Mouse (Mus musculus): Measurements from ENCODE around the gene Camta1. TPM values are rescaled to one million over a fixed set of nuclear protein-coding genes. Genes with fewer than 3 reads are reported as not detected.

Gene Camta1
- polyA plus RNA-seq, 1 experiment from 2014 or later, result 83.5 TPM

DNA sequence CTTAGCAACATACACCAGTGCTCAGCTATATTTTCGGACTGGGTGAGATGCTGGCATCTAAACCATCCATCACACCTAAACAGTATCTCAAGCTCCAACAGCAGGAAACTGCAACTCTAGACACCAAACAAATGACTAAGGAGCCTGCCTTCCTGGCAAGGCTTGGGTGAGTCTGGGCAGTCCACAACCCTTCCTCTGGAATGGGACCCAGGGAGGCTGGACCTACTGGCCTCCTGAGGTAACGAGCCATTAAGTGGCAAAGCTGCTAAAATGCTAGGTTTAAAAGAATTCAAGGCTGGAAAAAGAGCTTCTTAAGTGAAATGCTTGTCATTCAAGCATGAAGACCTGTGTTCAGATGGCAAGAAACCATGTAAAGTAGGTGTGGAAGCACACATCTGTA, 63.0 kb downstream of the Camta1 start:
- Histone ChIP-seq H3K27me3 (ENCODE audit: insufficient read depth, low read length) (no peaks in the 10 kb centered on the region), H3K9ac (replicated peaks; ENCODE audit: low read length) (no peak overlapping the region), H3K4me2 (replicated peaks; ENCODE audit: low read depth, low read length) (no peak overlapping the region), H3K9me3 (ENCODE audit: low read length) (no peaks in the 10 kb centered on the region), H3K36me3 (ENCODE audit: insufficient read depth, low read length) (no peaks in the 10 kb centered on the region), H3K4me3 (ENCODE audit: low read length) (no peak overlapping the region), H3K27ac (ENCODE audit: low read length) (no peak overlapping the region), H3K4me1 (ENCODE audit: insufficient read depth, low read length) (peaks cover 13% of the 10 kb centered on the region)
- 41% methylated on average over 2 of the region's 2 CpGs for WGBS
- ATAC-seq (ENCODE audit: low FRiP score, low TSS enrichment), result no peak

DNA sequence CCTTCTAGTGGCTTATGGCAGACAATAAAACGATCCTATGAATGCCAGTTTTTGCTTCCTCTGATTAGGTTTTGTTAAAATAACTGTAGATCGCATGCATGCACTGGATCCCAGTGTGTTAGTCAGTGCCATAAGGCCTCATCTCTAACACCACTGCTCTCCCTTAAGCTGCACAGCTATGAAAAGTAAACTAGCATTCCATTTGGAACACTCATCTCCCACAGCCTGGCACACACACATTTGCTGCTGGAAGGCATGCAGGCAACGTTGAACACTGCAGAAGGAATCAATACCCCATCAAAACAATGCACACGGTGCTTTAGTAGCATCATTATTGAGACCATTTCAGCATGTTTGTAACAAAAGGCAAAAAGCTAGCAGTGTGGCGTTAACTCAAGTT, 68.0 kb downstream of the Camta1 start:
- H3K27me3 ChIP-seq (ENCODE audit: insufficient read depth, low read length), result no peaks in the 10 kb centered on the region
- peaks cover 3% of the 10 kb centered on the region for H3K4me1 ChIP-seq (ENCODE audit: insufficient read depth, low read length)
- H3K27ac ChIP-seq (ENCODE audit: low read length), result no peak overlapping the region
- peaks cover 9% of the 10 kb centered on the region; the same call in 1 of the 2 replicates for H3K36me3 ChIP-seq (ENCODE audit: insufficient read depth, low read length)
- no peak overlapping the region for H3K9ac ChIP-seq (replicated peaks; ENCODE audit: low read length)
- no peak overlapping the region for H3K4me3 ChIP-seq (ENCODE audit: low read length)
- WGBS, result 86% methylated on average over 5 of the region's 5 CpGs
- no peak overlapping the region for H3K4me2 ChIP-seq (replicated peaks; ENCODE audit: low read depth, low read length)
- no peaks in the 10 kb centered on the region for H3K9me3 ChIP-seq (ENCODE audit: low read length)
- ATAC-seq (ENCODE audit: low FRiP score, low TSS enrichment), result no peak

DNA sequence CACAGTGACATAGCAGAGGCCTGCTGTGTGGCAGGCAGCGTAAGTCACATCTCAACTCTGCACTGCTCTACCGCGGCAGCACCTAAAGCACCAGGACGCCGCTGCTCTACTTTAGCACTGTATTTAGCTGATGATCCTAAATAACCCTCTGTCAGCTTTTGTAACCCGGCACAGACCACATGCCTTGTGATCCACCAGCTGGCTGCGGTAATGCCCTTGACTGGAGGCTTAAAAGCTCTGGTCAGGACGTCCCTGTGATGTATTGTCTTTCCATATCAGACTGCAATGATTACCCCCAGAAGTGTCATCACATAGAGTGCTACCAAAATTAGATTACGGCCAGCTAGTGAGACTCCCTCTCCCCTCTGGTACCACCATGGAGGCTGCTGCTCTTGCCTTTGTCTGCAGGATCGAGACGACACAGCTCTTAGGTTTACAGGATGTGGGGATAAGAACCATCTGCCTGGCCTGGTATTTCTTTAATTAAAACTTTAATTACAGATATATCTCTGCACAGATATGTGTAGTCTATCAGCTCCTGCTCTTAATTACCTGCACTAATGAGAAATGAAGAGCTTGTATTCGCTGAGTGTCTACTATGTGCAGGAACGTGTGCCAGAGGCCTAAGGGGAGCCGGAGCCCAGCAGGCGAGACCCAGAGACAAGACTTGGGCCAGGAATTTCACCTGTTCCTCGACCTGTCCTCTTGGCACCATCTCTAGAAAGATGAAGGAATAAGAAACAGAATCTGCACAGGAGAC, 74.5 kb downstream of the Camta1 start:
- Histone ChIP-seq H3K9me3 (ENCODE audit: low read length) (no peaks in the 10 kb centered on the region), H3K9ac (replicated peaks; ENCODE audit: low read length) (no peak overlapping the region), H3K27ac (ENCODE audit: low read length) (no peak overlapping the region), H3K4me2 (replicated peaks; ENCODE audit: low read depth, low read length) (no peak overlapping the region), H3K4me1 (ENCODE audit: insufficient read depth, low read length) (no peaks in the 10 kb centered on the region), H3K4me3 (ENCODE audit: low read length) (no peak overlapping the region), H3K36me3 (ENCODE audit: insufficient read depth, low read length) (peaks cover 12% of the 10 kb centered on the region; the same call in 1 of the 2 replicates), H3K27me3 (ENCODE audit: insufficient read depth, low read length) (no peaks in the 10 kb centered on the region)
- no peak for ATAC-seq (ENCODE audit: low FRiP score, low TSS enrichment)
- WGBS, result 84% methylated on average over 16 of the region's 16 CpGs

DNA sequence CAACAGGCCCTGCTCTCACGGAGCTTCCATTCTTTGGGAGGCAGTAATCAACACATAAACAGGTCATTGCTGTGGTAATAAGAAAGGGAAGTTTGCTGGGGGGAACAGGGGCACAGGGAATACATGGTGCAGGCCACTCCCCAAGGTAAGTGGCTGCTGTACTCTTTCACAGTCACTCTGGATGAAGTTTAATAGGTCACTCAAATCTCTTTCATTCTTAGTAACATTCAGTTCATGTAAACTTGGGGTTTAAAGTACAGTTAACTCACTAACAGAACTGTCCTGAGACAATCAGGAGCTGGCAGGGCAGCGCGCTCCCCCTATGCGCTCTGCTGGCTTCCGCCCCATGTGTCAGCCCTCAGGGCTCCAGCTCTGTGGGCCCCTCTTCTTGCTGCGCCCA, 81.2 kb downstream of the Camta1 start:
- no peak for ATAC-seq (ENCODE audit: low FRiP score, low TSS enrichment)
- H3K36me3 ChIP-seq (ENCODE audit: insufficient read depth, low read length), result no peaks in the 10 kb centered on the region

DNA sequence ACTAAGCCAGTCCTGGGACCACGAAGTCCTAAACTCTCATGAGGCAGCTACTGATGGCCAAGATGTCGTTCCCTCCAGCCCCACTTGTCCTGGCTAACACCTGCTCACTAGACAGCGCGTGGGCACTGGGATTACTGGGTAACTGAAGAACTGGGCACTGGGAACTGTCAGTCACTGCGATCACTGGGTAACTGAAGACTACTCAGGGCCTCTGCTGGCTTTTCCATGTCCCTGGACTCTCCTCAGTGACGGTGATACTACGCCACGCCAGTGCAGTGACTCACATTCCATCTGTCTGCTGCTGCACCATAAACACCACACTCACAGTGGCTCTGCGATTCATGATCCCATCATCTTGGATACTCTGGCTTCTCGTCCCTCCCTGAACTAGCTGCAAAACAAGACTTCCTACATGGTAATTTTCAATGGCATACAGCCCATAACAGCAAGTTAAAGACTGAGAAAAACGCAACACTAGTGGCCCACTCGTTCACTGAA, 81.7 kb downstream of the Camta1 start:
- H3K27me3 ChIP-seq (ENCODE audit: insufficient read depth, low read length), result no peaks in the 10 kb centered on the region
- no peak overlapping the region for H3K4me3 ChIP-seq (ENCODE audit: low read length)
- no peaks in the 10 kb centered on the region for H3K9me3 ChIP-seq (ENCODE audit: low read length)
- H3K4me1 ChIP-seq (ENCODE audit: insufficient read depth, low read length), result no peaks in the 10 kb centered on the region
- no peak for ATAC-seq (ENCODE audit: low FRiP score, low TSS enrichment)
- WGBS, result 76% methylated on average over 12 of the region's 12 CpGs
- H3K4me2 ChIP-seq (replicated peaks; ENCODE audit: low read depth, low read length), result no peak overlapping the region
- H3K36me3 ChIP-seq (ENCODE audit: insufficient read depth, low read length), result no peaks in the 10 kb centered on the region
- no peak overlapping the region for H3K9ac ChIP-seq (replicated peaks; ENCODE audit: low read length)
- no peak overlapping the region for H3K27ac ChIP-seq (ENCODE audit: low read length)

More for the DNA sequence above, 81.2 kb downstream of the Camta1 start:
- Histone ChIP-seq H3K4me3 (ENCODE audit: low read length) (no peak overlapping the region), H3K4me2 (replicated peaks; ENCODE audit: low read depth, low read length) (no peak overlapping the region), H3K27me3 (ENCODE audit: insufficient read depth, low read length) (no peaks in the 10 kb centered on the region), H3K4me1 (ENCODE audit: insufficient read depth, low read length) (no peaks in the 10 kb centered on the region), H3K9me3 (ENCODE audit: low read length) (no peaks in the 10 kb centered on the region), H3K27ac (ENCODE audit: low read length) (no peak overlapping the region), H3K9ac (replicated peaks; ENCODE audit: low read length) (no peak overlapping the region)
- WGBS, result 79% methylated on average over 6 of the region's 6 CpGs

DNA sequence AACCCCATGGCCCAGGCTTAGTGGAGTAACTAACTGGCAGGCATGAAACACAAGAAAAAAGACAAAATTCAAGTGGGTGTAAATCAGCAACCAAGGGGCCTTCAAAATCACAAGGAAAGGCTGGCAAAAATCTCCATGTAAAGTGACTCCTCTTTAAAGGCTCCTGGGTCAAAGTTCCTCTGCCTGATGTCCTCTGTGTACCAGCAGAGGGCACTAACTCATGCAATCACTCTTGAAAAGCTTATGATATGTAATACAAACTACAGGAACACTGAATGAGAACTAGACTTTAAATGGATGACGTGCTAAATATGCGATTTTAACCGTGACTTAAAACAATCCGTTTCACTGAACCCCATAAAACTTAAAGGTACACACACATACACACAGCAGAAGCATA, 83.2 kb downstream of the Camta1 start:
- ATAC-seq (ENCODE audit: low FRiP score, low TSS enrichment), result no peak
- Histone ChIP-seq H3K4me1 (ENCODE audit: insufficient read depth, low read length) (no peaks in the 10 kb centered on the region), H3K27me3 (ENCODE audit: insufficient read depth, low read length) (no peaks in the 10 kb centered on the region), H3K9ac (replicated peaks; ENCODE audit: low read length) (no peak overlapping the region), H3K4me2 (replicated peaks; ENCODE audit: low read depth, low read length) (no peak overlapping the region), H3K4me3 (ENCODE audit: low read length) (no peak overlapping the region), H3K27ac (ENCODE audit: low read length) (no peak overlapping the region), H3K36me3 (ENCODE audit: insufficient read depth, low read length) (no peaks in the 10 kb centered on the region), H3K9me3 (ENCODE audit: low read length) (no peaks in the 10 kb centered on the region)
- WGBS, result 84% methylated on average over 4 of the region's 4 CpGs

DNA sequence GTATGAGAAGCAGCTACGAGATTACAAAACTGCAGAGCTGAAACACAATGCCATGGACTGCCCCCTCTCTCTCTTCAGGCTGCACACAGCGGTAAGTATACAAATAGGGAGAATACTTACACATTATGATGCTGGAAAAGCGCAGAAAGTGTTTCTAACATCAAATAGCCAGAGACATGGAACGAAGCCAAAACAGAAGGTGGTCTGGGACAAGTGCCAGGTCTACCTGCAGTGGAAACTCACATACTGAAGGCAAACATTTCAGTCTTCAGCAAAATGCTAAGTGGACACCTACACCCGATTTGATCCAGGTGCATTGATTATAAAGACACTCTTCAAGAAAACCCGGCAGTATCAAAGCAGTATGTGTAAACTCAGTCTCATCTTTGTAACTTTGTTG, 84.2 kb downstream of the Camta1 start:
- ATAC-seq (ENCODE audit: low FRiP score, low TSS enrichment), result no peak
- H3K4me1 ChIP-seq (ENCODE audit: insufficient read depth, low read length), result no peaks in the 10 kb centered on the region
- H3K9me3 ChIP-seq (ENCODE audit: low read length), result no peaks in the 10 kb centered on the region
- no peak overlapping the region for H3K9ac ChIP-seq (replicated peaks; ENCODE audit: low read length)
- H3K27me3 ChIP-seq (ENCODE audit: insufficient read depth, low read length), result no peaks in the 10 kb centered on the region
- no peak overlapping the region for H3K4me3 ChIP-seq (ENCODE audit: low read length)
- 81% methylated on average over 6 of the region's 6 CpGs for WGBS
- no peak overlapping the region for H3K4me2 ChIP-seq (replicated peaks; ENCODE audit: low read depth, low read length)
- H3K36me3 ChIP-seq (ENCODE audit: insufficient read depth, low read length), result no peaks in the 10 kb centered on the region
- no peak overlapping the region for H3K27ac ChIP-seq (ENCODE audit: low read length)

DNA sequence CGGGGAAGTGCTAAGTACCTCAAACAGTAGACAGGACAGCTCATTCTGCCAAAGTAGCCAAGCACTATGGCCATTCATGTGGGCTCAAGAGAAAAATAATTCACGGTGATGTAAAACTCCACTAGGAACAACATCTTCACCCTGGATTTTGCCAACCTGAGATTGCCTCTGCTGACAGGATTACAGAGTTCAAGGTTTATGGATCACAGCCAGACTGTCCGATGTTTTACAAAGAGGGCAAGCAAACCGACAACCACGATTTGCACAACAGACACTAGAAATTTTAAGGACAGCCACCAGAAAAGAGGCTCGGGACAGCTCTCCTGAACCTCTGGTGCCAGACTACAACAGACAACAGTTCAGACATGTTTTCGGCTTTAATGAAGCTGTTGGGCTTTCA, 86.2 kb downstream of the Camta1 start:
- Histone ChIP-seq H3K9me3 (ENCODE audit: low read length) (no peaks in the 10 kb centered on the region), H3K4me1 (ENCODE audit: insufficient read depth, low read length) (no peaks in the 10 kb centered on the region), H3K4me3 (ENCODE audit: low read length) (no peak overlapping the region), H3K27me3 (ENCODE audit: insufficient read depth, low read length) (no peaks in the 10 kb centered on the region), H3K4me2 (replicated peaks; ENCODE audit: low read depth, low read length) (no peak overlapping the region), H3K27ac (ENCODE audit: low read length) (no peak overlapping the region), H3K36me3 (ENCODE audit: insufficient read depth, low read length) (no peaks in the 10 kb centered on the region), H3K9ac (replicated peaks; ENCODE audit: low read length) (no peak overlapping the region)
- 92% methylated on average over 7 of the region's 7 CpGs for WGBS
- no peak for ATAC-seq (ENCODE audit: low FRiP score, low TSS enrichment)

DNA sequence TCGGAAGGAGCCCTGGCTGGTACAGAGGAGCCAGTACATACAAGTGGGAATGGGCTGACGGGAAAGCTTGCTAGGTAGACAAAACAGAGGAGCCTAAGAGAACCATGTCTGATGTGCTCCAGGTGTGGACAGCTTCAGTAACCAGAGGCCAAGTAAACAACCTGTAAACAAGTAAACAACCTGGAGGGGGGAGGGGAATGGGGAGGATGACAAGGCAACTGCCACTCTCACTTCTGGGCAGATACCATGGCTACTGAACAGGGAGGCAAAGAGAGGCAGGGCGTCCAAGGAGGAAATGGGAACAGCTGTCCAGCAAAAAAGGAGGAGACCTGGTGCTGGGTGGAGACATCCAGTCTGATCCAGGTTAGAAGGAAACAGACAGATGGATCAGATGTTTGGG, 88.0 kb downstream of the Camta1 start:
- no peaks in the 10 kb centered on the region for H3K27me3 ChIP-seq (ENCODE audit: insufficient read depth, low read length)
- H3K4me2 ChIP-seq (replicated peaks; ENCODE audit: low read depth, low read length), result no peak overlapping the region
- ATAC-seq (ENCODE audit: low FRiP score, low TSS enrichment), result no peak
- H3K27ac ChIP-seq (ENCODE audit: low read length), result no peak overlapping the region
- no peaks in the 10 kb centered on the region for H3K36me3 ChIP-seq (ENCODE audit: insufficient read depth, low read length)
- 86% methylated on average over 3 of the region's 3 CpGs for WGBS
- H3K4me1 ChIP-seq (ENCODE audit: insufficient read depth, low read length), result no peaks in the 10 kb centered on the region
- H3K4me3 ChIP-seq (ENCODE audit: low read length), result no peak overlapping the region
- no peaks in the 10 kb centered on the region for H3K9me3 ChIP-seq (ENCODE audit: low read length)
- no peak overlapping the region for H3K9ac ChIP-seq (replicated peaks; ENCODE audit: low read length)

DNA sequence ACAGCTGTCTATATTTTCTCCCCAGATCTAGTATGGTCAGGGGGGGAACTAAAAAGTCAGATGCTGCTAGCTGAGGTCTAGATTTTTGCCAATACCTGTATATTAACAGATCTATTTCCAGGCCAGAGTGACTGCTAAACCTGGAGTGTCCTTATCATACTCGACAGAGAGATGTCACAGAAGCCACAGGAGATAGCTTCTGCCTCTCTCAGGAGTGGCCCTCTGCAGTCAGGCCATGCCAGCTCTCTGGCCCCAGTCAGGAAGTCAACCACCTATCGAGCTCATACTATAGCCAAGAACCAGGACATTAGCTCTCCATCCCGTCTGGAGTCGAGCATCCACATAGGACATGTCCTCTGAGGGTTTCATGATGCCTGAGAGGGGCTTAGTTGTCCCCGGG, 88.7 kb downstream of the Camta1 start:
- Histone ChIP-seq H3K4me2 (replicated peaks; ENCODE audit: low read depth, low read length) (no peak overlapping the region), H3K9ac (replicated peaks; ENCODE audit: low read length) (no peak overlapping the region), H3K27me3 (ENCODE audit: insufficient read depth, low read length) (no peaks in the 10 kb centered on the region), H3K27ac (ENCODE audit: low read length) (no peak overlapping the region), H3K9me3 (ENCODE audit: low read length) (no peaks in the 10 kb centered on the region), H3K36me3 (ENCODE audit: insufficient read depth, low read length) (no peaks in the 10 kb centered on the region), H3K4me3 (ENCODE audit: low read length) (no peak overlapping the region), H3K4me1 (ENCODE audit: insufficient read depth, low read length) (no peaks in the 10 kb centered on the region)
- no peak for ATAC-seq (ENCODE audit: low FRiP score, low TSS enrichment)
- WGBS, result 72% methylated on average over 5 of the region's 5 CpGs

All from kidney, embryonic 16.5 days (tissue).